Mouse (Mus musculus) MEL (cell line): Measurements from ENCODE around the gene Brf1. TPM values are rescaled to one million over a fixed set of nuclear protein-coding genes. Genes with fewer than 3 reads are reported as not detected.

Source experiments
- DNase-seq: peaks from one replicate; pipeline ENCODE4 v3.0.0; 2011; ENCODE audit warnings: low read depth, low spot score
- H3K27ac ChIP-seq: 2 replicates; pipeline ENCODE4 v1.5.1; 2012; ENCODE audit warnings: low read depth, mild to moderate bottlenecking, control low read depth, low read length, moderate library complexity; ENCODE audit not compliant: control insufficient read depth
- H3K27me3 ChIP-seq, 2 experiments: fragments of 150-350 bp in 1 of 2; sonication (generic) in 1 of 2; 2 replicates each; pipeline ENCODE4 v1.6.1; 2012; ENCODE audit warnings: low read length in 2 of 2, mild to moderate bottlenecking in 2 of 2, improper control_type of control experiment in 1 of 2, moderate library complexity in 1 of 2; ENCODE audit not compliant: insufficient read depth in 2 of 2, control insufficient read depth in 1 of 2
- H3K36me3 ChIP-seq, 2 experiments: 2 replicates each; pipeline ENCODE4 v1.6.1; 2012 to 2014; ENCODE audit warnings: low read length in 2 of 2, improper control_type of control experiment in 1 of 2, inconsistent platforms in 1 of 2, mild to moderate bottlenecking in 1 of 2; ENCODE audit not compliant: insufficient read depth in 2 of 2, control insufficient read depth in 1 of 2
- H3K4me1 ChIP-seq, 2 experiments: fragments of 150-350 bp in 1 of 2; sonication (generic) in 1 of 2; 2 replicates each; pipeline ENCODE4 v1.6.1; 2012; ENCODE audit warnings: low read length in 2 of 2, improper control_type of control experiment in 1 of 2, mild to moderate bottlenecking in 1 of 2; ENCODE audit not compliant: insufficient read depth in 2 of 2, control insufficient read depth in 1 of 2
- H3K4me3 ChIP-seq, 2 experiments: fragments of 150-350 bp in 1 of 2; sonication (generic) in 1 of 2; 2 replicates each; pipeline ENCODE4 v1.5.1; 2012; ENCODE audit warnings: low read depth in 2 of 2, low read length in 2 of 2, mild to moderate bottlenecking in 2 of 2, moderate library complexity in 2 of 2, control low read depth in 1 of 2, improper control_type of control experiment in 1 of 2; ENCODE audit not compliant: control insufficient read depth in 1 of 2, insufficient read depth in 1 of 2
- H3K79me2 ChIP-seq: 2 replicates; pipeline ENCODE4 v1.6.1; 2012; ENCODE audit warnings: mild to moderate bottlenecking, low read length, moderate library complexity; ENCODE audit not compliant: control insufficient read depth, poor library complexity, insufficient read depth
- H3K9ac ChIP-seq: 2 replicates; pipeline ENCODE4 v1.6.1; 2012; ENCODE audit warnings: low read depth, mild to moderate bottlenecking, control low read depth, low read length, moderate library complexity; ENCODE audit not compliant: control insufficient read depth, poor library complexity, severe bottlenecking
- H3K9me3 ChIP-seq: fragments of 150-350 bp; sonication (generic); replicated peaks from 2 replicates; pipeline ENCODE4 v1.6.1; 2012; ENCODE audit warnings: mild to moderate bottlenecking, low read length, improper control_type of control experiment, moderate library complexity; ENCODE audit not compliant: insufficient read depth
- BHLHE40 ChIP-seq: IDR thresholded peaks from 2 replicates; pipeline ENCODE4 v1.6.1; 2012; ENCODE audit warnings: low read depth, mild to moderate bottlenecking, inconsistent platforms, low read length, improper control_type of control experiment, borderline replicate concordance
- CHD2 ChIP-seq: IDR thresholded peaks from 2 replicates; pipeline ENCODE4 v1.6.1; 2011; ENCODE audit warnings: low read length, improper control_type of control experiment
- CTCF ChIP-seq, 3 experiments: IDR thresholded peaks in 2 of 3; conservative IDR thresholded peaks in 1 of 3; 2 replicates each; pipeline ENCODE4 v1.5.1; 2011 to 2012; ENCODE audit warnings: low read length in 3 of 3, low read depth in 2 of 3, mild to moderate bottlenecking in 2 of 3, improper control_type of control experiment in 1 of 3, inconsistent platforms in 1 of 3, mixed read lengths in 1 of 3, moderate library complexity in 1 of 3; ENCODE audit not compliant: control insufficient read depth in 1 of 3, insufficient read depth in 1 of 3, poor library complexity in 1 of 3, severe bottlenecking in 1 of 3
- E2F4 ChIP-seq: IDR thresholded peaks from 2 replicates; pipeline ENCODE4 v1.6.1; 2011; ENCODE audit warnings: low read depth, low read length, improper control_type of control experiment, borderline replicate concordance
- EP300 ChIP-seq, 2 experiments: IDR thresholded peaks; 2 replicates each; pipeline ENCODE4 v1.6.1; 2011; ENCODE audit warnings: improper control_type of control experiment in 2 of 2, low read length in 2 of 2, low read depth in 1 of 2, mild to moderate bottlenecking in 1 of 2
- ETS1 ChIP-seq: IDR thresholded peaks from 2 replicates; pipeline ENCODE4 v1.6.1; 2012; ENCODE audit warnings: low read depth, mild to moderate bottlenecking, inconsistent platforms, low read length, improper control_type of control experiment, moderate library complexity
- KAT2A ChIP-seq: conservative IDR thresholded peaks from 2 replicates; pipeline ENCODE4 v1.6.1; 2012; ENCODE audit warnings: low read depth, low read length, improper control_type of control experiment, inconsistent platforms
- MAX ChIP-seq: IDR thresholded peaks from 2 replicates; pipeline ENCODE4 v1.6.1; 2011; ENCODE audit warnings: low read length, improper control_type of control experiment
- MAZ ChIP-seq: IDR thresholded peaks from 2 replicates; pipeline ENCODE4 v1.6.1; 2012; ENCODE audit warnings: low read depth, mild to moderate bottlenecking, inconsistent platforms, low read length, improper control_type of control experiment
- MEF2A ChIP-seq: IDR thresholded peaks from 2 replicates; pipeline ENCODE4 v1.6.1; 2014; ENCODE audit warnings: low read depth, mild to moderate bottlenecking, inconsistent platforms, low read length, improper control_type of control experiment; ENCODE audit not compliant: poor library complexity, insufficient replicate concordance, severe bottlenecking; ENCODE audit errors: extremely low read depth
- MXI1 ChIP-seq: IDR thresholded peaks from 2 replicates; pipeline ENCODE4 v1.6.1; 2011; ENCODE audit warnings: mild to moderate bottlenecking, low read depth, low read length, improper control_type of control experiment
- MYC ChIP-seq: IDR thresholded peaks from 2 replicates; pipeline ENCODE4 v1.6.1; 2011; ENCODE audit warnings: low read depth, mild to moderate bottlenecking, low read length, improper control_type of control experiment, moderate library complexity
- NELFE ChIP-seq: IDR thresholded peaks from 2 replicates; pipeline ENCODE4 v1.6.1; 2011; ENCODE audit warnings: low read depth, low read length, improper control_type of control experiment
- NRF1 ChIP-seq: IDR thresholded peaks from 2 replicates; pipeline ENCODE4 v1.6.1; 2014; ENCODE audit warnings: low read depth, mild to moderate bottlenecking, inconsistent platforms, low read length, improper control_type of control experiment, moderate library complexity; ENCODE audit not compliant: poor library complexity, insufficient read depth, severe bottlenecking
- POLR2A ChIP-seq, 2 experiments: IDR thresholded peaks; 2 replicates each; pipeline ENCODE4 v1.6.1; 2011 to 2012; ENCODE audit warnings: low read length in 2 of 2, mild to moderate bottlenecking in 2 of 2, control low read depth in 1 of 2, improper control_type of control experiment in 1 of 2, low read depth in 1 of 2, moderate library complexity in 1 of 2; ENCODE audit not compliant: control insufficient read depth in 1 of 2, insufficient read depth in 1 of 2, poor library complexity in 1 of 2
- POLR2AphosphoS2 ChIP-seq: IDR thresholded peaks from 2 replicates; pipeline ENCODE4 v1.6.1; 2011; ENCODE audit warnings: low read length, improper control_type of control experiment
- RAD21 ChIP-seq: IDR thresholded peaks from 2 replicates; pipeline ENCODE4 v1.6.1; 2011; ENCODE audit warnings: mild to moderate bottlenecking, low read depth, low read length, improper control_type of control experiment
- RCOR1 ChIP-seq: IDR thresholded peaks from 2 replicates; pipeline ENCODE4 v1.6.1; 2012; ENCODE audit warnings: low read depth, mild to moderate bottlenecking, inconsistent platforms, low read length, improper control_type of control experiment
- SIN3A ChIP-seq: IDR thresholded peaks from 2 replicates; pipeline ENCODE4 v1.6.1; 2012; ENCODE audit warnings: low read length, improper control_type of control experiment, inconsistent platforms
- SMC3 ChIP-seq: IDR thresholded peaks from 2 replicates; pipeline ENCODE4 v1.6.1; 2011; ENCODE audit warnings: low read depth, low read length, improper control_type of control experiment
- TBP ChIP-seq: IDR thresholded peaks from 2 replicates; pipeline ENCODE4 v1.8.0; 2011; ENCODE audit warnings: low read depth, low read length, improper control_type of control experiment
- TCF12 ChIP-seq: IDR thresholded peaks from 2 replicates; pipeline ENCODE4 v1.6.1; 2014; ENCODE audit warnings: low read depth, mild to moderate bottlenecking, inconsistent platforms, low read length, improper control_type of control experiment, moderate library complexity
- UBTF ChIP-seq: IDR thresholded peaks from 2 replicates; pipeline ENCODE4 v1.6.1; 2012; ENCODE audit warnings: low read depth, mild to moderate bottlenecking, inconsistent platforms, low read length, improper control_type of control experiment, moderate library complexity, borderline replicate concordance; ENCODE audit not compliant: insufficient read depth
- ZC3H11A ChIP-seq: IDR thresholded peaks from 2 replicates; pipeline ENCODE4 v1.6.1; 2012; ENCODE audit warnings: low read depth, mild to moderate bottlenecking, inconsistent platforms, low read length, improper control_type of control experiment
- ZMIZ1 ChIP-seq: IDR thresholded peaks from 2 replicates; pipeline ENCODE4 v1.6.1; 2012; ENCODE audit warnings: low read depth, mild to moderate bottlenecking, inconsistent platforms, low read length, improper control_type of control experiment, moderate library complexity
- ZNF384 ChIP-seq: IDR thresholded peaks from 2 replicates; pipeline ENCODE4 v1.6.1; 2012; ENCODE audit warnings: low read depth, mild to moderate bottlenecking, inconsistent platforms, low read length, improper control_type of control experiment
- polyA plus RNA-seq, 2 experiments: library from polyadenylated mRNA; stranded (reverse) in 1 of 2; unstranded in 1 of 2; fragments of >175 nt in 1 of 2; fragments of >200 nt in 1 of 2; gene quantifications; 2 replicates each; pipeline versions ENCODE4 v1.2.1 to v1.2.4; 2012; ENCODE audit warnings: low replicate concordance in 2 of 2, low read depth in 1 of 2; ENCODE audit not compliant: insufficient read length in 2 of 2, insufficient read depth in 1 of 2, missing spikeins in 1 of 2
- total RNA-seq: library from RNA; depleted of rRNA; stranded (reverse); fragments of 300-350 nt; gene quantifications from 2 replicates; pipeline ENCODE4 v1.2.3, GENCODE M21; 2012

The Brf1 gene
- total and polyA plus RNA-seq, 3 experiments, result 105 to 159 TPM; not detected in 1

DNA sequence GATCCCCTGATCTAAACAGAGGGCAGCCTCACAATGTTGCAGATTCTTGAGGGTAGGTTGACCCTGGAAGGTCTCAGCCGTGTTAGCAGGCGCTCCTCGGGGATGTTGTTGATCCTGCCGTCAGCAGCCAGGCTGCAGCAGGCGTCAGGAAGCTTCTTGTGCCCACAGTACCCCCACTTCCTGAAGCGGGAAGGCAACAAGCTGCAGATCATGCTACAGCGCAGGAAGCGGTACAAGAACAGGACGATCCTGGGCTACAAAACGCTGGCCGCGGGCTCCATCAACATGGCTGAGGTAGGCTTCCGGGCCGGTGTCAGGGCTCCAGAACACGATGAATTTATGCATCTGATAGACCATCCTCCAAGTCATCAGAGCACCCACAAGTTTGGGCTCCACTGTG is 46.4 kb upstream of the Brf1 start (continued):
- TF ChIP-seq CTCF (IDR thresholded peaks at IDR 0.05 in 2 of 3, conservative IDR thresholded peaks at IDR 0.05 in 1 of 3; ENCODE audit: control insufficient read depth in 1 of 3, insufficient read depth in 1 of 3, low read depth in 2 of 3, low read length in 3 of 3, poor library complexity in 1 of 3, severe bottlenecking in 1 of 3), result no peak
- TF ChIP-seq SIN3A, result no peak
- TF ChIP-seq, all 39 proteins: peak for 0

GRCm38 (mm10) chr12:113044916-113045677 is 44.6 kb upstream of the Brf1 start:
- Histone ChIP-seq H3K9me3 (no peaks in the 10 kb centered on the region), H3K36me3 (peaks cover 0 to 33% of the 10 kb centered on the region in 2 experiments; a peak in 3 of 4 replicates), H3K27me3 (no peaks in the 10 kb centered on the region), H3K4me3 (no peak overlapping the region), H3K79me2 (no peaks in the 10 kb centered on the region), H3K27ac (no peak overlapping the region), H3K9ac (no peak overlapping the region), H3K4me1 (peaks cover 32 to 42% of the 10 kb centered on the region in 2 experiments)
- peak; percentile 30 for DNase-seq
- TF ChIP-seq TCF12, result 0 out of 2 replicates have a peak, but pooled peaks have one; percentile 18
- TF ChIP-seq CTCF (IDR thresholded peaks at IDR 0.05 in 2 of 3, conservative IDR thresholded peaks at IDR 0.05 in 1 of 3; ENCODE audit: control insufficient read depth in 1 of 3, insufficient read depth in 1 of 3, low read depth in 2 of 3, low read length in 3 of 3, poor library complexity in 1 of 3, severe bottlenecking in 1 of 3), result peak in 2 of 3 experiments; percentile 43 to 61; a peak in 4 of 6 replicates
- no peak for TF ChIP-seq POLR2AphosphoS2
- peak; percentile 22; the same call in 1 of the 2 replicates for TF ChIP-seq ZC3H11A
- TF ChIP-seq EP300 (IDR thresholded peaks at IDR 0.05; ENCODE audit: low read depth in 1 of 2, low read length in 2 of 2), result peak; percentile 34 to 37; a peak in 1 of 4 replicates
- 0 out of 2 replicates have a peak, but pooled peaks have one; percentile 26 for TF ChIP-seq MXI1
- 0 out of 2 replicates have a peak, but pooled peaks have one; percentile 25 for TF ChIP-seq ETS1
- 0 out of 2 replicates have a peak, but pooled peaks have one; percentile 27 for TF ChIP-seq MYC
- no peak for TF ChIP-seq MAZ
- no peak; the same call in 1 of the 2 replicates for TF ChIP-seq SIN3A
- TF ChIP-seq CHD2, result no peak
- TF ChIP-seq POLR2A (IDR thresholded peaks at IDR 0.05; ENCODE audit: control insufficient read depth in 1 of 2, insufficient read depth in 1 of 2, low read depth in 1 of 2, low read length in 2 of 2, poor library complexity in 1 of 2), result no peak
- TF ChIP-seq ZNF384, result no peak
- peak; percentile 53 for TF ChIP-seq SMC3
- TF ChIP-seq NELFE, result no peak
- TF ChIP-seq RAD21, result peak; percentile 61

DNA sequence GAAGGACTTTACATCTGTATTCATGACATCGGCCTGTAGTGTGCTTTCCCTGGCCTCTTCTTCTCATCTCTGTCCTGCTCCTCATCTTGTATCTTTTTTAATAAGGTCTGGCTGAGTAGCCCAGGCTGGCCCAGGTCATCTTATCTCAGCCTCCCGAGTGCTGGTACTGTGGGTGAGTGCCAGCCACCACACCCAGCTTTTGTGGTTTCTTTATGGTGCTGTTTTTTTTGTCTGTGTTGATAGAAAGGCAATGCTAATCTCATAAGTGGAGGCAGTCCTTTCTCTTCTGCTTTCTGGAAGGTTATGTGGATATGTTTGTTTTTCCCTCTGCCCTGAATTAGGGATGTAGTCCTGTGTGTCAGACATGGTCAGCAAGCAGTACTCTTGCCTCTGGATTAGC is 42.0 kb upstream of the Brf1 start:
- peak; percentile 97 for DNase-seq
- H3K4me3 ChIP-seq, result no peak overlapping the region
- no peaks in the 10 kb centered on the region for H3K79me2 ChIP-seq
- no peaks in the 10 kb centered on the region for H3K27me3 ChIP-seq
- no peak overlapping the region for H3K9ac ChIP-seq
- H3K27ac ChIP-seq, result peak overlapping the region; percentile 73
- no peaks in the 10 kb centered on the region for H3K9me3 ChIP-seq
- H3K36me3 ChIP-seq, result peaks cover 0 to 35% of the 10 kb centered on the region in 2 experiments; a peak in 2 of 4 replicates
- H3K4me1 ChIP-seq, result peaks cover 32 to 42% of the 10 kb centered on the region in 2 experiments
- TF ChIP-seq MEF2A (peak; percentile 65; the same call in 1 of the 2 replicates), MXI1 (0 out of 2 replicates have a peak, but pooled peaks have one; percentile 48), KAT2A (no peak; the same call in 1 of the 2 replicates), UBTF (no peak), RCOR1 (peak; percentile 98), E2F4 (no peak), NRF1 (no peak), BHLHE40 (peak; percentile 77), RAD21 (no peak), TBP (peak; percentile 67; the same call in 1 of the 2 replicates), MAX (no peak), POLR2A (IDR thresholded peaks at IDR 0.05; ENCODE audit: control insufficient read depth in 1 of 2, insufficient read depth in 1 of 2, low read depth in 1 of 2, low read length in 2 of 2, poor library complexity in 1 of 2) (0 out of 4 replicates have a peak, but pooled peaks of 1 of the 2 experiments have one; percentile 15), ZMIZ1 (peak; percentile 72; the same call in 1 of the 2 replicates)
